8 mouse cellular contexts compared by ENCODE assay signal in genomic region chr1:166043451-166044149, GRCm38 (mm10). TPM values are rescaled to one million over a fixed set of nuclear protein-coding genes. Genes with fewer than 3 reads are reported as not detected.
DNase-seq lines count a peak whose midpoint lies in the region; ATAC-seq and TF ChIP-seq lines count a peak whose summit lies in the region.

No protein-coding gene starts in this region.

- peak overlapping the region; percentile 22 for H3K4me3 ChIP-seq in layer of hippocampus, adult 2 months

- peak; percentile 68 for ATAC-seq in frontal cortex, adult (ENCODE audit: low TSS enrichment)

- no peak overlapping the region; the same call in 1 of the 2 replicates for H3K27ac ChIP-seq in layer of hippocampus, adult 2 months

- TF ChIP-seq CTCF in layer of hippocampus, adult 2 months (conservative IDR thresholded peaks at IDR 0.05), result 0 out of 2 replicates have a peak, but pooled peaks have one; percentile 12

- no peak for DNase-seq in frontal cortex, postnatal 10 days (ENCODE audit: low spot score in 2 of 2)
- peak; percentile 44 for DNase-seq in right cerebral cortex, adult 18-20 months
- DNase-seq in right cerebral cortex, postnatal 4 days, result no peak
- DNase-seq in layer of hippocampus, adult 2 months (ENCODE audit: low spot score in 2 of 2), result peak; percentile 24 to 47
- peak; percentile 15 for DNase-seq in right cerebral cortex, postnatal 14 days
- no peak for DNase-seq in spleen, postnatal 10 days (ENCODE audit: low spot score in 2 of 2)
- no peak for DNase-seq in cerebellum, adult 11-12 months

RNA-seq across cellular contexts. Expression of gene Pou2f1, which starts 41.1 kb away (rescaled TPM):
- total RNA-seq in layer of hippocampus, adult 2 months (2021), result 10 to 100 TPM; 15.2 to 22.4 TPM

Comparison
In these comparisons a context has a peak if more than half of its experiments do, and no peak if none do; other contexts are left out.
1. DNase-seq: peak in right cerebral cortex, adult 18-20 months (single experiment), layer of hippocampus, adult 2 months (2 of 2) and right cerebral cortex, postnatal 14 days (single experiment); none in frontal cortex, postnatal 10 days (0 of 2), right cerebral cortex, postnatal 4 days (single experiment), spleen, postnatal 10 days (0 of 2) and cerebellum, adult 11-12 months (single experiment).